Mouse (Mus musculus) thymus, postnatal 36 days (tissue): ENCODE data around the gene Vav2.
A peak's percentile ranks its signal among the peaks of the same experiment; 100 is the strongest.

Experiments used
- DNase-seq, 2 experiments: peaks; one replicate each; pipeline ENCODE4 v3.0.0; 2022; ENCODE audit warnings: mixed read lengths in 2 of 2

Vav2 gene

DNA sequence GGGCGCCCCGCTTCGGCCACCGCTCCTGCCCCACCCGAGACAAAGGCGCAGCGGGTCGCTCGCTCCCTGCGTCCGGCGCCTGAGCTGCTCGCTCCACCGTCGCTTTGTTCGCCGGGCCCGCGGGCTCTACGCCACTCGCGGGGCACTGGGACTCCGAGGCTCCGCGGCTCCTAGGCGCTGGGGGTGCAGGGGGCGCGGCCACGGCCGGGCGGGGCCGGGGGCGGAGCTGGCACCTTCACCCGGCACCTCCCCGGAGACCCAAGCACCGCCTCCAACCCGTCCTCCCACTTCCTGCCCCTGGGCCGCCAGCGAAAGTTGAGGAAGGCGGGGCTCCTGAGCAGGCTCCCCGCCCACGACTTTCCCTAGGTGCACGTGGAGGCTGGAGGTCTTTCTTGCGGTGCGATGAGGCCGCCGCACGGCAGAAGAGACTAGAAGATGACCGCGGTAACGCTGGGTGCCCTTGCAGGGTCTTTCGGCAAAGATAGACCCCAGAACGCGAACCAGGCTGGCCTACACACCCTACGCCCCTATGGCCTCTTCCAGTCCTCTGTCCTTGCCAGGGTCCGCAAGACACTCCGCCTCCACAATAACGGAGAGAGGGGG lies at the start of gene Vav2:
TSS of gene Vav2 (minus strand) at position 179 of the 603 bp plus-strand sequence.
- peak; percentile 95 to 98 for DNase-seq

DNA sequence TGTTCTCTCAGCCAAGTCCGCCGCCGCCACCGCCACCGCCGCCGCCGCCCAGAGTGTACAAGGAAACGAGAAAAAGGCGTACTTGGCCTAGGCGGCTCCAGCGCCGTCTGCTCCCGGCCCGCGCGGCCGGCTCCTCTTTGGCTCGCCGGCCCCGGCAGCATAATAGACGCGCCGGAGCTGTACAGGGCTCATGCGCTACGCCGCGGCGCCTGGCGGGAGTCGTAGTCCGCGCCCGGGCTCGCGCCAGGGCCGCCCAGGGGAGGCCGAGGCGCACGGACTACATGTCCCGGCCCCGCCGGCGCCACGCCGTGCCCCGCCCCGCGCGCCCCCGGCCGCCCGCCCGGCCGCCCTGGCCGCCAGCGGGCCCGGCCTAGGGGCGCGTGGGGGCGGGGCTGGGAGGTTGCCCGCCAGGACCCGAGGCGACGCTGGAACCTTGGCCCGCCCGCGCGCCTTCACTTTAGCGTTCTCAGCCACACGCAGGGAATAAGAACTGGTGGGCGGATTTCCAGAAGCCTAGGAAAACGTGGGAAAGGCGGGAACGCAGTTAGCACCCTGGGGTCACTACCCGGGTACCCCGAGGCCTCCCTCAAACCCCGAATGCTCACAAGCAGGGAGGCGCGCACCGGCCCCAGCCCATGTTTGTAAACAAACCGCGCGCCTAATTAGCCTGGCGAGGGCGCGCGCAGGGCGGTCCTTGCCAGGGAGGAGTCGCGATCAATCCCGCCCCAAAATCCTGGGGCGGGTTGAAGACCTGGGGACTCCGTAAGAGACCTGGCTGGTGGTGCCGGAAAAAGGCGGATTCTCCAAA lies 48.9 kb upstream of the Vav2 start:
- DNase-seq, result peak; percentile 86 to 94

DNA sequence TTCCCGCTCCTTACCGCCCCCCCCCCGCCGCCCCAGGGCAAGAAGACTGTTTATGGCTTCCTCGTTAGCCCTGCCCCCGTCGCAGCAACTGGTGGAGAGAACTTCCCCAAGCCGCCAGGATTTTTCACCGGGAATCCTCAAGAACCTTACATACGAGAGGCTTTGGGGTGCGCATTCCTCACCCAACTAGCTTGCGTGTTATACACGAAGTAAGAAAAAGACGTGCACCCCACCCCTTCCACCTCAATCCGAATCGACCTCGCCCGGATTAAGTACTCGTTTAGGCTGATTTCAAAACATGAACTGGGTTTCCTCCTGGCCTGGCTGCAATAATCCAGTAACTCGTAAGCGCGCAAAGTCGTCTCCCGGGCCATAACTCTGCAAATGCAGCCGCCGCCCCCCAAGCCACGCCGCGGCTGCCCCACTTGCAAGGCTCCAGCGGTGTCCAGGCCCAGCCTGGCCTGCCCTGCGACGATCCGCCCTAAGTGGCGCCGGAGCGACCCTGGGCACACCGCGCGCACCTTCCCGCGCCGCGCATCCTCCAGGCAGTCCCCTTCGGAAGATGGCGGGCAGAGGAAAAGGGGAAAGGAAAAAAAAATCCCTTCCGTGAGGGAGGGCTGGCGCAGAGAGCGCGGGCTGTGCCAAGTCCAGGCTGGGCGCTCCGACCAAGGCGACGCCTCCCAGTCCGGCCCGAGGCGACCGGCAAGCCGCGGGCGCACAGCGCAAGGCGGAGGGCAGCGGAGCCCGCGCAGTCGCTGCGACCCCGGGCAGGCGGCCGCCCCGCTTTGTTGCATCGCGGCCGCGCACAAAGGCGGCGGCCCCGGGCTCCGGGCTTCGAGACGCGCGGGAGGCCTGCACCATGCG lies 48.0 kb upstream of the Vav2 start:
- DNase-seq, result peak; percentile 35 to 52

DNA sequence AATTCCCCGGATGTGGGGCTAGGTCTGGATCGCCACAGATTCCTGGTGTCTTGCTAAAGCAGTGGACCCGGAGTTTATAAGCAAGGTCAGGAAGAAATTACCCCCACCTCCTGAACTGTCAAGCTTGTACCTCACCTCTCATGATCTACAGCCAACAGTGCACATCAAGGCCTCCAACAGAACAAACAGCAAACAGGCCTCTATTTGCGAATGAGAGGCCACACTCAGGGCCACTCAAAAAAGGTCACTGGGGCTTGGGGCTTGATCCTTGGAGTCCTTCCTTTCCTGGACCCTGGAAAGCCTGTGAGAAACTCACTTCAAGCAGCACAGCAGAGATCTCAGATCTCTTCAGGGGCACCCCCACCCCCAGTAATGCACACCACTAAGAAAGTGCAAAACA lies 47.1 kb upstream of the Vav2 start:
- DNase-seq, result no peak

DNA sequence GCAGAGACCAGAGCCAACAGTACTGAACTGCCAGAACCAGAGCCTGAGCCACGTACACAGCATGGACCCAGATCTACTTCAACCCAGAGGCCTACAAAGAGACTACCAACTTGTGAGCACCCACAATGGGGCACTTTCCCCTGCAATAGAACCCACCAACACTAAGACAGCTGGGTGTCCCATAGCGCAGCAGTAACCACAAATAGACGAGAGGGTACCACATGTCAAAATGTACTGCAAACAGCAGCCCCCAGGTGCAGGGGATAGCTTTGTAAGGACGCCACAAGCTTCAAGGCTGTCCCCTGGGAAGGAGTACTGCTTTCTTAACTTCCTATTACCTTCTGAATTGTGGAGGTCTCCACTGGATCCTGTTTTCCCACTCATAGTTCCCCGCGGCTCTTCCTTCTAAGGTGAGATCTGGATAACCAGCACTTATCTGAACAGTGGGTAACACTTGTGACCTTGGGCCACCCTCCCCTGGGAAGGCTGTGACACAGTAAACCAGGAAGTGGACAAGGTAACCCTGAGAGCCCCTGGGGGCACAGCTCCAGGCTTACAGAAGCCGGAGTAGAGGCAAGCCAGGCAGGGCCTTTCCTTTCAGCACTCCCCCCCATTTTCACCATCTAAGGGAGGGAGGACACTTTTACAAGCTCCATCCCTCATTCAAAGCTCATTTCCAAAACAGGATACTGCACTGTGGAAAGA lies 46.4 kb upstream of the Vav2 start:
- DNase-seq, result peak; percentile 25 to 48

DNA sequence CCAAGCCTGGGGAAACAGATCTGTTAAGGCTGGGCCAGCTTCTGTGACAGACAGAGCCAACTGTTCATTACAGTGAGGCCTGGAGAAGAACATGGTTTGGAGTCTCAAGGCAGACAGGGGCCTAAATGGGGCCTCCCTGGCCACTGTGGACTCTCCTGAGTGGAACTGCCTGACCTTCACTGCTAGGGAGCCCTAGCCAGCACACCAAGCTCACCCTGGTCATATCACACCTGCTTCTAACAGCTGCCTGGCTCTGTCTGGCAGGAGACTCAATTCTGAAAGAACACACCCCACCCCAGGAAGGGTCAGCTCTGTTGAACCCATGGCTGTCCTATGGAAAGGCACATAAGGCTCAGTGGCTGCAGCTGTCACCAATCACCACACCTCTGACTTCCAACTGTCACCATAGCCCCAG lies 44.3 kb upstream of the Vav2 start:
- no peak for DNase-seq

DNA sequence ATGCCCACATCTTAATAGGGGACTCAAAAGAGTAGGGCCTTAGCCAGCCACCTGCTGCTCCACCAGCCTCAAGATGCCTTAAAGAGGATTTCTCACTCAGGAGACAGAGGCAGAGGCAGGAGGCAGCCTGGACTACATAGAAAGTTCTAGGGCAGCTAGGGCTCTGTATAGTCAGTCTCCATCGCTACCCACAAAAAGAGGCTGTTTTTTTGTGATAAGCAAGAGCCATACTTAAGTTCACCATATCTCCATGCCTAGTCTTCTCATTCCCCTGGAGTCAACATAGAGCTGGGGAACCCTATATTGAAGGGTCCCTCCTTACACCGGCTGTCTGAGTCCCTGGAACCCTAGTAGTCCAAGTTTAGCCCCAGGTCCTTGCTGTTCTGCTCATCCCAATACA lies 43.7 kb upstream of the Vav2 start:
- DNase-seq, result no peak

DNA sequence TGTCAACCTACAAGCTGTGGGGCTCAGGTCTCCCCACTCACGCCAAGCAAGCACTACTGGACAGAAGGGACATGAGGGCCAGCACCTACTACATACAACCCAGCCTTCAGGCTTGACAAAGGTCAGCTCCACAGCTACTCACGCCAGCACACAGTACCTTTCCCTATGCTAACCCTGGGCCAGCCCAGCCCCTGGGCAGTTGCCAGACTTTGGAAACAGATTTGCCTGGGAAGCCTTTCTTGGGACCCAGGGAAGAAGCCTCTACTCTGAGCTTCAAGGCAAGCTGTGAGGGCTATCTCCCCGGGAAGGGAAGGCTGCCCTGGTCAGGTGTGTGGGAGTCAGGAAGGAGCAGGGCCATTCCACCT lies 43.1 kb upstream of the Vav2 start:
- no peak for DNase-seq

DNA sequence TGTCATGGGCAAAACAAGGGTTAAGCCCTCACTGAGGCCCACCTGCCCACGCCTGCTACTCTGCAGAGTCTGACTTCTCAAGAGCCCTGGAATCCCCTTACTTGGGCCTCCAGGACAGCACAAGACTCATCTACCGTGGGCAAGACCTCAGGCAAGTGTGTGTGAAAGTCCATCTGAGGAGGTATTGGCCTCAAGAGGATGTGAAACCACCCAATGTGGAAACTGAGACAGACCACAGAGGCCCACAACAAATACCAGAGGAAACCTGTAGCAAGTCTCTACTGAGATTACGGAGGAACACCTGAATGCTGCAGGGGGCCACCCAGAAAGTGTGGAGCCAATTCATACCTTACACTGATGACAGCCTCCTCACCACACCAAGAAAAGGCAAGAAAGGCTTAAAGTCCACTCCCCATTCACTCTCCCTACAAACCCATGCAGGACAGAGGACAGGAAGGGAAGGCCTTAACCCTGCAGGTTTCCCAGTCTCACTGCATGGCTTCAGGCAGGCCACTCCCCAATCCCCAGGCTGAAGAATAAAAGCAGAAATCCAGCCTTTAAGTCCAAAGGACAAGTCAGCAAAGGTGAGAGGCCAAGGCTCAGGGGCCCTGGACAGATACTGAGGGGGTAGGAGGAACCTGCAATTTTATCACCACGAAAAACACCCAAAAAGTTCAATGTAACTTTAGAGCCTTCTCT lies 42.6 kb upstream of the Vav2 start:
- DNase-seq, result no peak

DNA sequence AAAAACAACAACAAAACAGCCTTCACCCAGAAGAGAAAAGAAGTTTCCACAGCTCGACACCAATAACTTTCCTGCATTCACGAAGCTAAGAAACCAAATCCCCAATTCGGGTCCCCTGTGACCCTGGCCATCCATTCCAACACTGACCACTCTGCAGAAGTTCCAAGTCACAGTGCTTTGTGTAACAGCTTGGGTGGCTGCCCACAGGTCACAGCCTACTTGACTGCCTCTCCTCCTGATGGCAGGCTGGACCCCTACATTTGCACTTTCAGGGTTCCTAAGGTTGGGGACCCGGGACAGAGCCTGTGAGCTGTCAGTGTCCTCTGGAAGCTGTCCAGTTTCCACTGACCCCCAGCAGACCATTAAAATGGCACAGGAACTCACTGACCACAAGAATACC lies 36.1 kb upstream of the Vav2 start:
- no peak for DNase-seq

DNA sequence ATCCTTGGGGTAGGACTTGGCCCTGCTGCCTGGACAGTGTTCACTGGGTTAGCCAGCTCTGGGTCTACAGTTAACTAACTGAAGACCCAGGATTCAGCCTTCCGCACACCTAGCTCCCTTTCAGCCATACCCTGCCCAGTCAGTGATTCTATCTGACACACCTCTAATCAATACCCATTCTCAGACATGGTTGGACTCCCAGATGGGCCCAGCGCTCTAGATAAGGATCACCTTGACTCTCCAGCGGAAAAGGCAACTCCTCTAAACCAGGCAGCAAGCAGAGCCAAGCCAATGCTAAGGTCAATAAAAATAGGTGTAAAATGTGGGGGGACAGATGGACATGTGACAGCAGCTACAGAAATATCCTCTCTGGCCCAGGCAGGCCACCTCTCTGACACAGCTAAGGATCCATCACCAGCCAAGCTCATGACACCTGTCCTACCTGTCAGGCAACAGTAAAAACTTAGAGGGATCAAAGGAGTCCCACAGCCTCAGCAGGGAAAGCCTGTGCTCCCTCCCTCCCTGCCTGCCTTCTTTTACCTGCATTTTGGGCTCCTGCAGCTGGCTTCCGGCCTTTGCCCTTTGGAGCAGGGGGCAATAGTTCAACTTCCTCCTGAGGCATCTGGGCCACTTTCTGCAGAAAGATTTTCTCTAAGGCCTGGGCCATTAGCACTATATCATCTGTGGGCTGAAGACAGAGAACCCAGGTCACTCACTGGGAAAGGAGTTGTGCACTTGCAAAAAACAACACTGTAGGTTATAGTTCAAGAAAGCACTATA lies 35.2 kb upstream of the Vav2 start:
- DNase-seq, result no peak

DNA sequence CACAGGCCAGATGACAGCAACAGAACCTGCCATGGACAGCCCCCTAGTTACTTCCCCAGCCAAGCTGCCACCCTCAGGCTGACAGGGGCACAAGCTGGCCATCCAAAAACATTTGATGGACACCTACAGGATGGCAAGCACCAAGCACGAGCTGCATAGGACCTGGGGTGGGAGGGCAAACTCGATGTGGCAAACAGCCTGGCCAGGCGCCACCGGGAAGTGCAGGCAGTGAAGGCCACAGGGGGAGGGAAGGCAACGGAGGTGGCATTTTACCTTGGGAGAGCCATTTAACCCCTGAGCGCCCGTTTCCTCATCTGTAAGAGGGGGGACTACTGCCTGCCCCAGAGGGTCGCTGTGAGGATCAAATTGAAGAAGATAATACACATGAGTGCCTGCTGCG lies 33.8 kb upstream of the Vav2 start:
- DNase-seq, result no peak

DNA sequence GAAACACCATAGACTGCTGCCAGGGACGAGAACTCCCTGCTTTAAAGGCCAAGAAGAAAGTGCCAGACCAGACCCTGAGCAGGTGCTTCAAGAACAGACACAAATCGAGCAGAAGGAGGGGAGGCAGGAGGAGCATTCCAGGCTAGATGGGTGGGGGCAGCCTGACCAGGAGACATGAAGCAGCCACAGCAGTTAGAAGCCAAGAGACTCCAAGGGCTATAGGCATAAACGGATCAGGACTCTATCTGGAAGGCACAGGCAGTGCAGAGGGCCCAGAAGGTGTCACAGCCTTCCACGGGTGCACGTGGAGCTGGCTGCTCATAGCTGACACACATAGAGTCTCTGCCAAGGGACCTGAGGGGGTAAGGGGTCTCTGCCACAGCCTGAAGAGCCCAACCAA lies 33.3 kb upstream of the Vav2 start:
- DNase-seq, result no peak

DNA sequence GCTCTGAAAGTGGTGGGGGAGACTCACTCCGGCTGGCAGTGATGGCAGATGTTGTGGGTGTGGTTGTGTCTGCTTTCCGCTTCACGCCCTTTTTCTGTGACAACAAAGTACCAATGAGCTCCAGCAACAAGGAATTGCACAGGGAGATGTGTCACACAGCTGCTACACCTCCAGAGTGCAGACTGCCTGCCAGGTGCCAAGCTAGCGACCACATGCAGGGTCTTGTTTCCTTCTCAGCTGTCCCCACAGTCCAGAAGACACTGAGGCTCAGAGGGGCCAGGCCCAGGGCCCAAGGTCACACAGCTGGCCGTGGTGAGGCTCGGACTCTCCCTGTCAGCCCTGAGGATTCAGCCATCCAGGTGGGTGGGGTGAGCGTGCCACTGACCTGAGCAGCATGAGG lies 32.9 kb upstream of the Vav2 start:
- DNase-seq, result no peak

DNA sequence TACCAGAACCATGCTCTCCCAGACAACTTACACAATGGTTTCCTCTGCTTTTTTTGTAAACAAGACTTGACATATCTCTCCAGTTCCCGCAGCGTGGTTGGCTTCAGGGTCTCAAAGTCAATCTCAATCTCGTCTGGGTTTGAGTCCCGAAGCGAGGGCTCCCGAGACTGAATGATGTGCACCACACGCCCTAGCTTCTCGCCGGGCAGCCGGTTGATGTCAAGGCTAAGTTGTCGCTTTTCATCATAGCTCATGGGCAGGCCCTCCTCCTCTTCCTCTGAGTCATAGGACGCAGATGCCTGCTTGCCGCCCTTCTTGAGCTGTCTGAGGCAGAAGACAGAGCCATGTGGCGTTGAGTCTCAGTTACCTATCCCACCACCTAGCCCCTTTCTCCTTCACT lies 23.4 kb upstream of the Vav2 start:
- DNase-seq, result no peak

DNA sequence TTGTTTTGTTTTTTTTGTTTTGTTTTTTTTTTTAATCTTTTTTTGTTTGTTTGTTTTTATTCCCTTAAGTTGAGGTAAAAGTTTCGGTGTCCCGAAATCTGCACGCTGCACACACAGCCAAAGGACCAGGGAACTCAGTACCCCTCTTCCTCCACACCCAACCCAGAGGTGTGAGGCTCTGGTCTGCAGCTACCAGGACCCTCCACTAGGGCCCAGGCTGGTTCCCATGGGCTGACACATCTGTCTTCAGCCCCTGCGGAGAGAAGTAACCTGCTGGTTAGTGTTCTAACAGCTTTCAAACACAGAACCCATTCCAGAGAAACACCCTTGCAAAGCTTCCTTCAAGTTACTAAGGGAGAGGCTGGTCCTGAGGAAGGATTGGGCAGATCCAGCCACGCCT lies 20.9 kb upstream of the Vav2 start:
- DNase-seq, result no peak

DNA sequence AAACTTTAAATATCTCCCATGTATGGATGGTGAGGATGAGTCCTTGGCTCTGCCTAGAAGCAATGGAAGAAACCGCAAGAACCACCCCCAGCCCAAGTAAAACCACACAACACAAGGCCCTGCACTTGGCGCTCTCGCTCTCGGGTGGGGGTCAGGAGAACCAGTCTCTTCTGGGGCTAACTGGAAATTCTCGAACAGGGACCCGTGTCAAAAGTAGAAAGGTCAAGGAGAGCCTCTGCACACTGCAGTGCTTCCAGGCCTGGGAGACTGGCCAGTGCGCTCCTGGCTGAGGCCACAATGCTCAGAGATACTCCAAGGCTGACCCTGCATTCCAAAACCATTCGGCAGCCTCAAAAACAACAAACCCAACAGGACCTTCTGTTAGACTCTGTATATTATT lies 20.0 kb upstream of the Vav2 start:
- DNase-seq, result no peak

DNA sequence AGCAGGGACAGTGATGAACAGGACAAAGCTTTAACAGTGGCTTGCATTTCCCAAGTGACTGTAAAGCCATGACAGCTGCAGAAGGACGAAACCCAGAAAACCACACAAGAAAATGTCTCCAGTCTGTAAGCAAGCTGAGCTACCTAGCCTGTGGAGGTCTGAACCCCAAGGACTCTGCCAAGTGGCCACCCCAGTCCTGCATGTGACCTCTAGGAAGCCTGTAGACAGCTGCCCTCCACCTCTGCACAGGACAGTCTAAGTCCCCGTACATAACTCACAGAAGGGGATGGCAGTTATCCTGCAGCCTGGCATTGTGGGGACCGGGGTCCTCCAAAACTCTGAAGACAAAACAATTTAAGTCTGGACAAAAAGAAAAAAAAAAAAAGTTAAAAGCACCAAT lies 19.1 kb upstream of the Vav2 start:
- DNase-seq, result no peak

DNA sequence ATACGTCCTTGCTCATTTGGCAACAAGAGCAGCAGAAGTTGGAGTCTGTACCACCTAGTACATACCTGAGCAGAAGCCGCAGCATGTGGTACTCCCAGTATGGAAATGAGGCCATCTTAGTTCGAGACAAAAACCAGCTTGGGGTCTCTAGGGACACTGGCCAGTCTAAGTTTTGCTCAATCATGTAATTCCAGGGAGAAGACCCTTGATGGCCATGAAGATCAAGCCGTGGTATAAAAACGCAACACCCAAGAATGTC lies 16.5 kb upstream of the Vav2 start:
- no peak for DNase-seq

DNA sequence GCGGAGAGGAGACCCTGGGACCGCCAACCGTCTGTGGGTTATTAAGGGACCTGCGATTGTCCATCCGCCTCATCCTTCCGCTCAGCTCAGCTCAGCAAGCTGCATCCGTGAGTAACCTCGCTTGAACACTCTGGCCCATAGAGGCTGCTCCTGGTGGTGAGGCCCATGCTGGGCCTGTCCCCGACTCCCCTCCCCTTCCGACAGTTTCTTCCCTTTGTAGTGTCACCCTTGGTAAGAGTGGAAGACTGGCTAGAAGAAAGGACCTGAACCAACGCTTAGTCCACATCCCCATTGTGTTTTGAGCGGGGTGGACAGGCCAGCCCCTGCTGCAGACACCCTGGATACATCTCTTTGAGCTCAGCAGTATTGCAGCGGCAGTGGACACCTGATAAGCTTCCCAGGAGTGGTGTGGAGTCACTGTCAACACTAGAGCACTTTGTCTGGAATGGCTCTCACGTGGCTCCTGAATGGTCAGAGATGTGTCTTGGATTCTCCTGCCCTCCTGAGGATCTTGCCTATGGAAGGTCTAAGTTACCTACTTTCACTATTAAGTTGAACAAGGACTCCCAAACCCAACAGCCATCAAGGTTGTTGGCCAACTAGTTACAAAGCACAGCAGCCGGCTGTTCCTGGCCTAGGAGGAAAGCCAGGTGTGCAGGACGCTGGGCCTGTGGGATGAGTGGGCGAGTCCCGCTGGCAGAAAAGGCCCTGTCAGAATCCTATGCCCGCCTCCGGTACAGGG lies 16.0 kb upstream of the Vav2 start:
- no peak for DNase-seq
